Mouse (Mus musculus) heart, postnatal 0 days (tissue): ENCODE measurements at regions not wholly inside any gene's neighbourhood (a gene's known extent, or its start where the extent isn't known, plus 50 kb on each side); places are given as distances from the start of the nearest gene placed in this dataset.

ENCODE experiments used
- CTCF ChIP-seq: IDR thresholded peaks from 2 replicates; pipeline ENCODE4 v1.5.1; 2016; ENCODE audit warnings: antibody characterized with exemption, control low read depth, low read depth
- EP300 ChIP-seq: IDR thresholded peaks from 2 replicates; pipeline ENCODE4 v1.6.1; 2016; ENCODE audit warnings: antibody characterized with exemption, low read depth

DNA sequence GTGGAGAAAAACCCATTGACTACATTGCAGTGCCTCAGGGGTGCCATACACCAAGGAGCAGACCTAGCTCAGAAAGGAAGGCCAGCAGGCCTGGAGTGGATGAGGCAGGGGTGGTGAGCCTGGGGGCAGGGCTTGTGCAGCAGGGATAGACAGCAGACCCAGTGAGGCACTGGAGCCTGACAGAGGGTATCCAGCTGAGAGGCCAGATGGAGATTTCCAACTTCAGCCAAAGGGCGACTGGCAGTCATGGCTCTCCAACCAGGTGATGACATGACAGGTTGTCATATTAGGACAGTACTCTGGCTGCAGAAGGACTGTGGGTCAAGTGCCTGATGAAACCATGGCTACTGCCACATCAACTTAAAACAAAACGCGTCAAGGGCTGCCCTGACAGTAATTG lies 431.1 kb downstream of the Glrx3 start:
- TF ChIP-seq CTCF (no peak), EP300 (no peak)
